9 mouse cellular contexts compared by ENCODE assay signal in the genomic region with DNA sequence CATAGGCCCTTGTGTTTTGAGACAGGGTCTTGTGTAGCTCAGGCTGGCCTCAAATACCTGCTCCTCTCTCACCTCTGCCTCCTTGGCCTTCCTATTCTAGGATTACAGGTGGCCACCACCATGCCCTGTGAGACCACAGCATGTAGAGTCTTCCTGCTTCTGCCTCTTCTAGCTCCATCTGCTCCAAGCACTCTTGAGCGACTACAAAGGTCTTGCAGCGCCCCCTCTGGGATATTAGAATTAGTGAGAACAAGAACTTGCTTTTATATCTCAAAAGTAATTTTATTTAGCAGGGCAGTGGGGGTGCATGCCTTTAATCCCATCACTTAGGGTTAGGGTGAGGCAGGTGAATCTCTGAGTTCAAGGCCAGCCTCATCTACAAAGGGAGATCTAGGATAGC.
A peak's percentile ranks its signal among the peaks of the same experiment; 100 is the strongest.
DNase-seq lines count a peak whose midpoint lies in the region; ATAC-seq and TF ChIP-seq lines count a peak whose summit lies in the region.
"Had no signal": no experiment of that assay in that cellular context is flagged by ENCODE, and none has a peak within 500 bp of the region (broad histone marks: within the 10 kb centered on the region; RNA-seq: fewer than 3 reads in every experiment).

No protein-coding gene starts in this region.

- peak; percentile 61 for DNase-seq in forebrain, embryonic 11.5 days (ENCODE audit: low spot score)
- no peak for DNase-seq in forebrain, embryonic 10.5 days (ENCODE audit: extremely low spot score, low spot score)
- no peak for DNase-seq in liver, adult 2 months (ENCODE audit: extremely low read depth, low read depth, low spot score)
- DNase-seq in liver, embryonic 11.5 days (ENCODE audit: low spot score): no peak
- peak; percentile 53 for DNase-seq in adipocyte (ENCODE audit: low spot score)
- DNase-seq in liver, embryonic 14.5 days (ENCODE audit: low read depth in 3 of 3, low spot score in 3 of 3): peak; percentile 49 to 67 (median 54)
- no peak for DNase-seq in frontal cortex, postnatal 14 days (ENCODE audit: low spot score in 2 of 2)
- no peak for DNase-seq in adrenal gland, adult 18-20 months (ENCODE audit: low spot score in 2 of 2)

- H3K36me3 ChIP-seq in forebrain, embryonic 11.5 days (ENCODE audit: control insufficient read depth, insufficient read depth, low read length): no peaks in the 10 kb centered on the region
- no peaks in the 10 kb centered on the region for H3K36me3 ChIP-seq in forebrain, embryonic 10.5 days (replicated peaks)
- H3K36me3 ChIP-seq in liver, adult 2 months (ENCODE audit: control insufficient read depth, insufficient read depth, low read length): no peaks in the 10 kb centered on the region
- H3K36me3 ChIP-seq in liver, embryonic 11.5 days (ENCODE audit: control insufficient read depth, insufficient read depth, low read length): no peaks in the 10 kb centered on the region
- H3K36me3 ChIP-seq in liver, embryonic 14.5 days (replicated peaks; ENCODE audit: control insufficient read depth, insufficient read depth, low read depth): no peaks in the 10 kb centered on the region

- H3K9ac ChIP-seq in forebrain, embryonic 11.5 days (ENCODE audit: low read length): no peak overlapping the region
- H3K9ac ChIP-seq in liver, adult 2 months (ENCODE audit: low read depth, low read length): no peak overlapping the region
- H3K9ac ChIP-seq in liver, embryonic 11.5 days (ENCODE audit: low read depth, low read length): no peak overlapping the region
- H3K9ac ChIP-seq in liver, embryonic 14.5 days (replicated peaks): no peak overlapping the region

- H3K4me1 ChIP-seq in forebrain, embryonic 11.5 days (replicated peaks; ENCODE audit: control insufficient read depth, insufficient read depth, low read length): peaks cover 6% of the 10 kb centered on the region
- H3K4me1 ChIP-seq in forebrain, embryonic 10.5 days: peaks cover 49% of the 10 kb centered on the region
- peaks cover 6% of the 10 kb centered on the region for H3K4me1 ChIP-seq in liver, adult 2 months (ENCODE audit: control insufficient read depth, insufficient read depth, low read length)
- 0 out of 2 replicates have a peak, but pooled peaks cover 3% of the 10 kb centered on the region for H3K4me1 ChIP-seq in liver, embryonic 11.5 days (replicated peaks; ENCODE audit: control insufficient read depth, insufficient read depth, low read length)
- H3K4me1 ChIP-seq in liver, embryonic 14.5 days (replicated peaks; ENCODE audit: control insufficient read depth in 2 of 2, insufficient read depth in 2 of 2, low read length in 1 of 2): peaks cover 4 to 12% of the 10 kb centered on the region in 2 experiments; a peak in 3 of 4 replicates

- no peaks in the 10 kb centered on the region for H3K79me2 ChIP-seq in liver, adult 2 months (ENCODE audit: control insufficient read depth, insufficient read depth, low read length)

- H3K27me3 ChIP-seq in forebrain, embryonic 11.5 days (ENCODE audit: control insufficient read depth, insufficient read depth, low read length): no peaks in the 10 kb centered on the region
- peaks cover 25% of the 10 kb centered on the region for H3K27me3 ChIP-seq in forebrain, embryonic 10.5 days (ENCODE audit: poor library complexity, severe bottlenecking)
- H3K27me3 ChIP-seq in liver, adult 2 months (ENCODE audit: control insufficient read depth, insufficient read depth, low read length): no peaks in the 10 kb centered on the region
- no peaks in the 10 kb centered on the region for H3K27me3 ChIP-seq in liver, embryonic 11.5 days (replicated peaks; ENCODE audit: control insufficient read depth, insufficient read depth, low read length)
- no peaks in the 10 kb centered on the region for H3K27me3 ChIP-seq in liver, embryonic 14.5 days (ENCODE audit: control insufficient read depth, insufficient read depth, low read length)

- no peak for TF ChIP-seq POLR2A in liver, adult 2 months (IDR thresholded peaks at IDR 0.05; ENCODE audit: extremely low read depth, insufficient read depth, low read length)

- no peak overlapping the region for H3K27ac ChIP-seq in forebrain, embryonic 11.5 days (ENCODE audit: low read depth, low read length)
- H3K27ac ChIP-seq in forebrain, embryonic 10.5 days: no peak overlapping the region
- no peak overlapping the region for H3K27ac ChIP-seq in liver, adult 2 months (replicated peaks; ENCODE audit: insufficient read depth, low read depth, low read length)
- H3K27ac ChIP-seq in liver, embryonic 11.5 days (ENCODE audit: low read depth, low read length): no peak overlapping the region
- H3K27ac ChIP-seq in liver, embryonic 14.5 days: no peak overlapping the region
- H3K27ac ChIP-seq: macrophage had no signal

- ATAC-seq in forebrain, embryonic 11.5 days (replicated peaks; ENCODE audit: low FRiP score): no peak
- ATAC-seq in liver, embryonic 11.5 days (replicated peaks; ENCODE audit: low FRiP score): no peak
- ATAC-seq in liver, embryonic 14.5 days (ENCODE audit: insufficient read depth): no peak

- TF ChIP-seq CTCF in liver, adult 2 months (IDR thresholded peaks at IDR 0.05; ENCODE audit: low read depth, low read length): peak; percentile 20; the same call in 1 of the 2 replicates
- TF ChIP-seq CTCF in liver, embryonic 14.5 days (IDR thresholded peaks at IDR 0.05; ENCODE audit: low read depth): peak; percentile 69

- no peak overlapping the region for H3K4me2 ChIP-seq in forebrain, embryonic 11.5 days (ENCODE audit: low read depth, low read length, severe bottlenecking)
- H3K4me2 ChIP-seq in liver, embryonic 11.5 days: no peak overlapping the region
- H3K4me2 ChIP-seq in liver, embryonic 14.5 days (ENCODE audit: low read depth): no peak overlapping the region

- 35% methylated on average over 2 of the region's 2 CpGs for WGBS in forebrain, embryonic 11.5 days
- 51% methylated on average over 2 of the region's 2 CpGs for WGBS in forebrain, embryonic 10.5 days
- WGBS in liver, adult 2 months: 32% methylated on average over 2 of the region's 2 CpGs
- 20% methylated on average over 2 of the region's 2 CpGs for WGBS in liver, embryonic 11.5 days
- WGBS in liver, embryonic 14.5 days (ENCODE audit: insufficient replicate concordance): 19% methylated on average over 2 of the region's 2 CpGs

- H3K4me3 ChIP-seq in forebrain, embryonic 11.5 days (ENCODE audit: low read depth, low read length): no peak overlapping the region
- H3K4me3 ChIP-seq in forebrain, embryonic 10.5 days: no peak overlapping the region
- no peak overlapping the region for H3K4me3 ChIP-seq in liver, adult 2 months (ENCODE audit: insufficient read depth, low read depth, low read length)
- H3K4me3 ChIP-seq in liver, embryonic 11.5 days (ENCODE audit: low read depth, low read length): no peak overlapping the region
- no peak overlapping the region for H3K4me3 ChIP-seq in liver, embryonic 14.5 days (ENCODE audit: insufficient read depth in 1 of 2, low read depth in 2 of 2, low read length in 2 of 2)

- no peaks in the 10 kb centered on the region for H3K9me3 ChIP-seq in forebrain, embryonic 11.5 days (ENCODE audit: control insufficient read depth, low read length)
- no peaks in the 10 kb centered on the region for H3K9me3 ChIP-seq in forebrain, embryonic 10.5 days
- no peaks in the 10 kb centered on the region for H3K9me3 ChIP-seq in liver, embryonic 11.5 days (ENCODE audit: control insufficient read depth, low read length)
- H3K9me3 ChIP-seq in liver, embryonic 14.5 days (ENCODE audit: control insufficient read depth, low read length): no peaks in the 10 kb centered on the region

- TF ChIP-seq EP300 in liver, embryonic 14.5 days (IDR thresholded peaks at IDR 0.05; ENCODE audit: low read depth): no peak

Comparison
In these comparisons a context has a peak if more than half of its experiments do, and no peak if none do; other contexts are left out.
1. DNase-seq: peak in forebrain, embryonic 11.5 days (single experiment), adipocyte (single experiment) and liver, embryonic 14.5 days (3 of 3); none in forebrain, embryonic 10.5 days (single experiment), liver, adult 2 months (single experiment), liver, embryonic 11.5 days (single experiment), frontal cortex, postnatal 14 days (0 of 2) and adrenal gland, adult 18-20 months (0 of 2).